Mouse (Mus musculus) spleen, postnatal 14 days (tissue): ENCODE measurements around the gene Notch2.

Source experiments
- DNase-seq, 2 experiments: peaks; one replicate each; pipeline ENCODE4 v3.0.0; 2021 to 2022; ENCODE audit warnings: low spot score in 2 of 2

Gene Notch2

GRCm38 (mm10) chr3:98151016-98151415, 137.7 kb downstream of the Notch2 start:
- DNase-seq = no peak

DNA sequence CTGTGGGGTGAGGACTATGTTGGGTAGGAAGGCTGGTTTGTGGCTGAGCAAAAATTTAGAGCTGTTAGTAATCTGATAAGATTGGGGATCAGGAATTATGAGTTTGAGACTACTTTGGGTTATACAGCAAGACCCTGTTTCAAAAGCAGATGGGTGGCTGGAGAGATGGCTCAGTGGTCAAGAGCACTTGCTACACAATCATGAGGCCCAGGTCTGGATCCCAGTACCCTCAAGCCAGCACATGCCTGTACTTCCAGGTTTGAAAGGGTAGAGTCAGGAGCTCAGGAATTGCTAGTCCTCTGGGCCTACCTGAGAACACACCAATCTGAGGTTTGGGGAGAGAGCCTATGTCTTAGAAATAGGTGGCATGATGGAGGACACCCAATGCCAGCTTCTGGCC, 140.1 kb downstream of the Notch2 start:
- no peak for DNase-seq

DNA sequence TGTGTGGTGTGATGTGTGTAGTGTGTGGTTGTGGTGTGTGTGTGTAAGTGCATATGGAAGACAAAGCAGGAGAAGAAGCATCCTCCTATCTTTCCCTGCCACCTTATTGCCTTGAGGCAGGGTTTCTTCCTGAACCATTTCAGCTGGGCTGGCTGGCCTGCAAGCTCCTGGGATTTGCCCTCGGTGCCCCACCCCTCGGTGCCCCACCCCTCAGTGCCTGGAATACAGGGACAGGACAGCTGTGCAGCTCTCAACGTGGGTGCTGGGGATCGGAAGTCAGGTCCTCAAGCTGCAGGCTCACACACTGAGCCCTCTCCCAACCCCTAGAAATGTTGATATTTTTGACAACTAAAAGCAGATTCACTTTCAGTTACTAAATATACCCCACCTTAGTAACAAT, 142.8 kb downstream of the Notch2 start:
- DNase-seq = no peak

- DNase-seq = no peak
Observed at GRCm38 (mm10) chr3:98157073-98157472, 143.7 kb downstream of the Notch2 start.

DNA sequence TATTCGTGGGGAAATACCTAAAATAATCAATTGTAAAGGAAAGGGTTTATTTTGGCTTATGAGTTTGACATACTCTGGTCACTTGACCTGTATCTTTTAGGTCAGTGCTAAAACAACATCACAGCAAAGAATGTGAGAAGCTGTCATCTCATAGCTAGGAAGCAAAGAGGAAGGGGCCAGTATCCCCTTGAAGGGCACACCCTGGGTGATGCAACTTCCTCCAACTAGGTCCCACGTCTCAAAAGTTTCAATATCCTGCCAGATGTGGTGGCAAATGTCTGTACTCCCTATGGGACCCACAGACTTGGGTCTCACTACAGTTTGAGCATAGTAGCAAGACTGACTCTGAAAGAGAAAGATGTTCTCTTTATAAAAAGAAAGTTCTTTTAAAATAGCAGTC, 144.3 kb downstream of the Notch2 start:
- no peak for DNase-seq

GRCm38 (mm10) chr3:98158646-98159045, 145.3 kb downstream of the Notch2 start:
- DNase-seq = no peak

DNA sequence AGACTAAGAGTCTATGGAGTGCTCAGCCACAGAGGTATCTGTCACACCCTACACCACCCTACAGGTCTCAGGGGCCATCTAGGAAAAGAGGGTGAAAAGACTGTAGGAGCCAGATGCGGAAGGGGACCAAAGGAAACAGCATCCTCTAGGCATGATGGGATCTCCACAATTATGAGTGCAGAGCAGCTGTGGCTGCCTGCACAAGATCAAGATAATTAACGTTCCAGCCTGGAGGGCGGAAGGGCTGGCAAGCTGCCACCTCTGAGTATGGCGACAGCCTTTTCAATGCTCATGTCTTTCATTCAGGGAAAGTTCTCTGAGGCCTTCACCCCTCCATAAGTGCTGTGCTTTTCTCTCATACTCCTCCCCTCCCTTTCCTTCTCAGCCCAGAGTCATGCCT, 146.0 kb downstream of the Notch2 start:
- DNase-seq = no peak

DNA sequence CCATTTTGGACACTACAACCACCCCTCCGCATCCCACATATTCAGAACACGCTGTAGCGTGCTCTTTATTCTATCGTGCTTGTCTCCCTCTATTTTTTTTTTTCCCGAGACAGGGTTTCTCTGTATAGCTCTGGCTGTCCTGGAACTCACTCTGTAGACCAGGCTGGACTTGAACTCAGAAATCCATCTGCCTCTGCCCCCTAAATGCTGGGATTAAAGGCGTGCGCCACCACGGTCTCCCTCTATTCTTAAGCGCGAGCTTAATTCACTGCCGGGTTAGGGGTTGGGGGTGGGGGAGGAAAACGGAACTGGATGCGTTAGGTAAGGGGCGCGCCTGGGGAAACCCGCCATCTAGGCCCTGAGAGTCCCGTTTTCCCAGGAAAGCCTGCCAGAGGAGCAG, 147.0 kb downstream of the Notch2 start, which contains the start of gene Adam30:
Adam30 (plus strand) TSS at position 301 of the 400 bp plus-strand sequence.
- DNase-seq = no peak

DNA sequence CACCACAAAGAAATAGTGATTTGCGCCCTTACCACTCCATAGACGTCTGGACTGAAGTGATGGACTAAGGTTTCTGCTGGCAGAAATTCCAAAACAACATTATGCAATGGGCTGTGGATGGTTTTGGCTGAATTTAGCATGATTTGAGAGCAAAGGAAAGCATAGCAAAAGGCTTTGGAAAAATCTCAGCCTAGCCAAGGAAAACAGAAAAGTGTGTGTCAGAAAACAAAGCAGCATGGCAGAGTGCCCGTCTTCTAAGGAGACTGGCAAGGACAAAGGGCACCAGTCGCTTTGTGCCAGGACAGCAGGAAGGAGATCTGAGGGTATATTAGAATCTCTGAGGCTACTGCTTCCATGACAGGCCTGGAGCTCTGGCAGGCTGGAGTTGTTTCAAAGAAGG, 165.0 kb downstream of the Notch2 start:
- DNase-seq = no peak

GRCm38 (mm10) chr3:98180805-98181204, 167.5 kb downstream of the Notch2 start:
- DNase-seq = no peak

- no peak for DNase-seq
Observed at GRCm38 (mm10) chr3:98185163-98185714, 171.9 kb downstream of the Notch2 start.

DNA sequence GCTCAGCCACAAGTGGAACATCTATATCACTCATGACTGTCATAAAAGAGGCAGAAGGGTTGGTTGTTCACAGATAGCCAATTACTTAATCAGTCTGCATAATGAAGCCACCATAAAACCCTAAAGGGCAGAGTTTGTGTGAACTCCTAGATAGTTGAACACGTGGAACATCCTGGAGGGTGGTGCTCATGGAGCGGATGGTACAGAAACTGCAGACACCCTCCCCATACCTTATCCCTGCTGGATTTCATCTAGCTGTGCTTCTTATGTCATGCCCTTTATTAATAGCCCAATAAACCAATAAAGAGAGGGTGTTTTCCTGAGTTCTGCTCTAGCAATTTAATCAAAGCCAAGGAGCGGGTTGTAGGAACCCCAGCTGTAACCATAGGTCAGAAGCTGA, 174.4 kb downstream of the Notch2 start:
- DNase-seq = no peak

GRCm38 (mm10) chr3:98197711-98198532, 184.6 kb downstream of the Notch2 start:
- no peak for DNase-seq

DNA sequence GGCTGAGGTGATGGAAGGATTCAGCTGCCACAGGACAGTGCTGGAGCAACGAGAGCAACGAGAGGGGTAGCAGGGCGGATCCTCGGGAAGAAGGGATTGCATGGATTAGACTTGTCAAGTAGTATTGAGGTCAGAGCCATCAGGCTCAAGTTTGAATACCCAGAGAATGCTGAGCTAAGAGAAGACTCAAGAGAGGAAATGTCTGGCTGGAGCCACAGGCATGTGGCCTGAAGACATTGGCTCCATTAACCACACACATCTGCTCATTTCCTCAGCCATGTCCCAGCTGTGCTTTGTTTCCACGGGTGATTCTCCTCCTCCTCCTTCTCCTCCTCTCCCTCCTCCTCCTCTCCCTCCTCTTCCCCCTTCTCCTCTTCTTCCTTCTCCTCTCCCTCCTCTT, 186.4 kb downstream of the Notch2 start:
- no peak for DNase-seq
